Mouse (Mus musculus) cerebellum, postnatal 25 days (tissue): ENCODE results near the gene Plk1.

Experiments
- DNase-seq, 2 experiments: peaks; one replicate each; pipeline ENCODE4 v3.0.0; 2021; ENCODE audit warnings: mixed read lengths in 2 of 2

Plk1 gene

GRCm38 (mm10) chr7:122193919-122194318 is 34.7 kb downstream of the Plk1 start:
- DNase-seq = no peak

DNA sequence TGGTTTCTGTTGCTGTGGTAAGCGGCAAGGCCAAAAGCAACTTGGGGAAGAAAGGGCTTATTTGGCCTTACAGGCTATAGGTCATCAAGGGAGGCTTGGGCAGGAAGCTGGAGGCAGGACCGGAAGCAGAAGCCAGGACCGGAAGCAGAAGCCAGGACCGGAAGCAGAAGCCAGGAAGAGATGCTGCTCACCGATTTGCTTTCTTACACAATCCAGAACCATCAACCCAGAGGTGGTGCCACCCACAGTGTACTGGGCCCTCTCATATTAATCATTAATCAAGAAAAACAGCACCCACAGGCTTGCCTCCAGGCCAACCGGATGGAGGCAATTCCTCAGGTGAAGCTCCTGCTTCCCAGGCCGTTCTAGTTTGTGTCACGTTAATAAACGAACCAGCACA is 37.5 kb downstream of the Plk1 start:
- no peak for DNase-seq

GRCm38 (mm10) chr7:122197306-122197705 is 38.1 kb downstream of the Plk1 start:
- DNase-seq = peak; percentile 15 to 68

DNA sequence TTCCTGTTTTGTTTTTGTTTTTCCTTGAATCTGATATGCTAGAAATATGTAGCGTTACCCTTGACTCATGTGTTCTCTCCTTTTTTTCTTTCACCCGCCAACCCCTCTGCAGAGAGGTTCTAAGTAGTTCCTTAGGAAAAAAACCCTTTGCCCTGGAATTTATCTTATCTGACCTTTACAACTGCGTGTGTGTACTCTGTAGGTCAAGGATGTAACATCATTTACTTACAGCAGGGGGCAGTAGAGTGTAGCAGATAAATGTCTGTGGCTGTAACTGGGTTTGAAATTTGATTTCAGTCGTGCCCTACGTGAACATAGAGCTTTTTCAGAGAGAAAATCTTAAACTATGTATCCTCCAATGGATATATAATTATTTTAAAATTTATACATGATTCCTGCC is 40.1 kb downstream of the Plk1 start:
- peak in 1 of 2 experiments; percentile 33 for DNase-seq

GRCm38 (mm10) chr7:122203936-122204335 is 44.7 kb downstream of the Plk1 start:
- DNase-seq = no peak

DNA sequence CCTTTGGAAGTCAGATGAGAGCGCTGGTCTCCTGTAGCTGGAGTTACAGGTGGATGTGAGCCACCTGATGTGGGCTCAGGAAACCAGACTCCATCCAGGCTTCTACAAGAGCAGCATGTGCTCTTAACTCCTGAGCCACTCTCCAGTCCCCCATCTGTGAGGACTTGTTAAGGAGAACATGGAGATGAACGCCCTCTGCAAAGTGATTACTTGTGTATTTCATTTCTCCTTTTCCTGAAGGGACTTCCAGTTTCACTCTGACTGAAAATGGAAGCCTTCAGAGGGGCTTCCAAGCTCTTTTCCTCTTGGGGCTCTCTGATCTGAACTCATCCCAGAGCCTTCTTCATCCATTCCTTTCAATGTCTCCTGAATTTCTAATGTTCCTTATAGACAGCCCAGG is 46.9 kb downstream of the Plk1 start:
- DNase-seq = no peak

DNA sequence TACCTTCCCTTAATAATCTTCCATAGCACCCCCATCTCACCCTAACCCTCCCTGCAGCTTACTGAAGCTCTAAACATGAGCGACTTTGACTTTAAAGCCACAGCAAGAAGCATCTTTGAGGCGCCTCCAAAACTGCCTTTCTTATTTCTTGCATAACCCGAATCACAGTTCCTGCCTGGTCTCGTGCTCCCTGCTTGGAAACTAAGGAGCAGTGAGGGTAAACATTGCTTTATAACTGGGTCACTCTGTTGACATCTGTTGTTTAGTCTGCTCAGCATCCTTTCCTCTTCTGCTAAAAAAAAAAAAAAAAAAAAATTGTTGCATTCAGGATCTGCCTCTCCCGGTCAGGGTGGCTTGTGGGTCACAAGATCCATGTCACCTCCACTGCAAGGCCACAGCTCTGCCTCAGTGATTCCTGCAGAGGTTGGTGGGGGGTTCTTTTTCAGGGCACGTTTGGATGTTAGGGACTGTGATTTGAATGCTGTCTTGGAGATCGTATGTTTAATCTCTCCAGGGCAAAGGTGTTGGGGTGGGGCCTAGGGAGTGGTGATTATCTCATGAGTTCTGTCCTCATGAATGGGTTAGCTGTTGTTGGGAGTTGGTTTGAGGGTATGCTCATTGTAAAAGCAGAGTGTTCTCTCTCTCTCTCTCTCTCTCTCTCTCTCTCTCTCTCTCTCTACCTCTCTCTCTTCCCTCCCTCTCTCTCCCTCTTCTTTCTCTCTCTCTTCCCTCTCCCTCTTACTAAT is 49.2 kb downstream of the Plk1 start:
- DNase-seq = no peak

GRCm38 (mm10) chr7:122219315-122219801 is 60.1 kb downstream of the Plk1 start, which contains the start of gene Chp2:
TSS of gene Chp2 (plus strand) at chr7:122219496.
- DNase-seq = no peak
